Mouse (Mus musculus) liver, postnatal 0 days (tissue): ENCODE measurements around the gene Kalrn.

ENCODE experiments used
- CTCF ChIP-seq: sonication (generic); IDR thresholded peaks from 2 replicates; pipeline ENCODE4 v1.5.1; 2016; ENCODE audit warnings: antibody characterized with exemption, low read depth
- EP300 ChIP-seq: IDR thresholded peaks from 2 replicates; pipeline ENCODE4 v1.6.1; 2016; ENCODE audit warnings: antibody characterized with exemption, low read depth, mild to moderate bottlenecking

DNA sequence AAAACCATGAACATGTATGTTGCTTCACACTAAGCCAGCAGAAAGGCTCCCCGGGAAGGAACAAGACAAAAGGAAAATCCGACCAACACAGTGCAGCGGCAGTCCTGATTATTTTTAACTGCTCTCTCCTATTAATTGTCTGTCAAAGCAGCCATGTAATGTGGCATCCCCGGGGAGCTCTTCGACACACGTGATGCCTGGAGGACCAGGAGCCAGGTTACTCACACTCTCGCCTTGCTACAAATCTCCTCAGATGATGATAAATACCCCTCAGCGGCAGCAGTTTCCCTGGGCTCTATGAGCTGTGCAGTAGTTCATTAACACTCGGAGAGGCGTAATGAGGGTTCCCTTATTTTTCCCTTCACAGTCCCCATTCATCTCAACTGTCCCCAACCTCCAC, 257.1 kb downstream of the Kalrn start:
- no peak for TF ChIP-seq EP300
- no peak for TF ChIP-seq CTCF
